Mouse (Mus musculus) gastrocnemius, adult 18-20 months (tissue): ENCODE measurements around the gene Pold1. TPM values are rescaled to one million over a fixed set of nuclear protein-coding genes. Genes with fewer than 3 reads are reported as not detected.

Source experiments
- DNase-seq: peaks from one replicate; pipeline ENCODE4 v3.0.0; 2021; ENCODE audit warnings: low spot score
- total RNA-seq, 2 experiments: library from RNA; stranded (reverse); gene quantifications; 2 replicates each; pipeline ENCODE4 v1.2.3; 2021

The Pold1 gene
- total RNA-seq, 2 experiments from 2014 or later = 4.6 to 4.8 TPM

DNA sequence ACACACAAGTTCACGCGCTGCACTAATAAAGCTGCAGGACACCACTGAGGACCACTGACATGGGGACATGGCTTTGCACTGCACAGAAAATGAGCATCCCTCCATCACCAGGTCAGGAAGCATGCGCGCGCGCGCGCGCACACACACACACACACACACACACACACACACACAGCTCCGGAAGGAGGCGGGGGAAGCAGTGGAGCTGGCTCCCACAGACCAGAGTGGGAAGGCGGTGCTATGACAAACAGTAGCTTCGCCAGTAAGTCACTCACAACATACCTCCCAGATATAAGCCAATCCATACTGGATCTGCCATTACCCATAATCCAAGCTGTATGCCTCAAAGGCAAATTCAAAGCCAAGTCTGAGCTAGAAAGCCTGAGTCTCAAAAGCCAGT is 1.6 kb downstream of the Pold1 start:
- DNase-seq = no peak

DNA sequence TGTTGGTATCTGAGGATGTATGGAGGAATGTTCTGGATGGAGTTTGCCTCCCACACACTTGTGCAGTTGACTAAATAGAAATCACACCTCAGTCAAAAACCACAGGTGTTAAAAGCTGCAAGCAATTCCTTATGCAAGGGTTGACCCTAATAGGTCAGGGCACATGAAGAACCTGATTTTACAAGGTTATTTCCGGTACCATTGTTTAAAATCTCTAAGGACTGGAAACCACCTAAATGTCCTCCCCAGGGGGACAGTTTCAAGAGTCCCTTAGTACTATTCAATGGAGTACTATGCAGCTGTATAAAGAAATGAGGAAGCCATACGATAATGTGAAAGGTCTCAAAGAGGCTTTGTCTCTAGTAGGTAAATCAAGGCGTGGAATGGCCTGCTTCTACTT is 2.4 kb downstream of the Pold1 start:
- no peak for DNase-seq

- no peak for DNase-seq
These were observed 5.6 kb downstream of the Pold1 start for GRCm38 (mm10) chr7:44543071-44543470.

GRCm38 (mm10) chr7:44542555-44542954 is 6.1 kb downstream of the Pold1 start:
- no peak for DNase-seq

DNA sequence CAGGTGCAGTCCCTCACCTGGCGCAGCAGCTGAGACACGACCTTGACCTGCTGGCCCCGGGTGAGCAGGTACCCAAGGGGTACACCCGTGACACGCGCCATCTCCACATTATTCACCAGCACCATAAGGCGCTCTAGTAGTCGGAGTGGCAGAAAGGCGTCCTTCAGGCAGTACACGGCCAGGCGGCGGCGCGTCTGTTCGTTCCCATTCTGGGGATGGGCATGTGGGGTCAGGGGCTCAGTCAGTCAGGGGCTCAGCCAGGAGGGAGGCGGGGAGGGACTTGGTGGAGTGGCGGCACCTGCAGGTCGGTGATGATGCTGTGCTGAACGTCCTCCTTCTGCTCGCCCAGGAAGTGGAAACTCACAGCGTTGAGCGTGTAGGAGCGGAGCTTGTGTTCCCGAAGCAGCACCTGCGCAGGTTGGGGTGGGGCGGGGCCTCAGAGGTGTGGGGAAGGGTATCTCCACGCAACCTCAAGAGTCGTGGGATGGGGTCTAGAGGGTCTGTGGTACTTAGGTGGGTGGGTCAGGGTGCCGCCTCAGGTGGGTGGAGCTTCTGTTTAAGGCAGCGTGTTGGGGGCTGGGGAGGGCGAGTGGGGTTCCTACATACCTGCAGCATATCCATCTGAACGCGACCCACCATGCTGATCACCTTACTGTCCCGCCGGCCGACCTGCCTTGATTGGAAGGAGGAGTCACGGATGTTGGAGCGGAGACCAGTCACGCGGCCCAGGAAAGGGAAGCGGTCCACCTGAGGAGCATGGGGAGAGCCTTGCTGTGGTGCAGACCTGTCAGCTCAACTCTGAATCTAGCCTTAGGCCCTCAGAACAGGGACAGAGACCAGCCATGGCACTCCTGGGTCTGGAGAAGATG is 9.7 kb downstream of the Pold1 start:
- no peak for DNase-seq

DNA sequence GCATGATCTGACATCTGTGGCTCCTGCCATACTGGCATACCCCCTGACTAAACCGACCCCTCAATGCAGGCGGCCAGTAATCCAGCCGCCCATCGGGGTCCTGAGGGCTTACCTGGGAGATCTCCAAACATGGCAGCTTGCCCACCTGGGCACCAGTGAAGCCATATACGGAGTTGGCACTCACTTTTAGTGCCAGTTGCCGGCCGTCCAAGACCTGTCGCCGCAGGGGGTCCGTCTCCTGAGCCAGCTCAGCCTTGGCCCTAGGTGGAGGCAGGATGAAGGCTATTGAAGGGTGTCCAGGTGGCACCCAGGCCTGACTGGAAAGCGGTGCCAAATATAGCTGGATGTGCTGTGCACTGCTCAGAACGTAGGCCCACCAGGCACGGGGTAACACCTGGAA is 11.2 kb downstream of the Pold1 start:
- DNase-seq = no peak

DNA sequence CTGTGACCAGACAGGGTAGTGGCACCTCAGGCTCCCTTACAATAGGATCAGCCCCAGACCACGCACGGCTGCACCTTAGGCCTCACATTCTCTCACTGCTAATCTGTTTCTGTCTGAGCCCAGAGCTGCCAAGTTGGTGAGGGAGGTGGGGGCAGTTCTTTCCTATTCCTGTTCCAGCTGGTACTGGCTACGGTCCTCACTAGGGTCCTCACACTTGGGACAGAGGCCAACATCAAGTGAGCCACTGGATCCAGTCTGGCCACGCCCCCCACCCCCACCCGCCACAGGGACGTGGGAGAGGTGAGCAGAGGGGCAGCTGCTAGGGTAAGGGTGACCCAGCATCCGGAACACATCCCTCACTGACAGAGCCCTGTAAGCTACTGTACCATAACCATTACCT is 11.6 kb downstream of the Pold1 start:
- no peak for DNase-seq

DNA sequence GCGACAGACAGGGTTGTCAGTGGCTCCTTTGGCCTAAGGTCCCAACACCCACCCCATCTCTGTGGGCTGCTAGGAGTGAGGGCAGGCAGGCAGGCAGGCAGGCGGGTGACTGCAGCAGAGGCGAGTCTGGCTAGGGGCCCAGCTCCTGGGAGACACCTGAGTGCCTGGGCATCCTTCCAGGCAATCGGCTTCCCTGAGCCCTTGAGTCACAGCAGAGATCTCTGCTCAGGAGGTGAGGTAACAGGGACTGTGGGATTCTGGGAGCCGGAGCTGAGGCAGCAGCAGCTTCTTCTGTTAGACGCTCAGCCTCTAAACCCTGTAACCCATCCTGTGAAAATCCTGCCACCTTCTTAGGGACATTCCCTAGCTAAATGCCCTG is 12.1 kb downstream of the Pold1 start:
- no peak for DNase-seq

GRCm38 (mm10) chr7:44535657-44536589 is 12.7 kb downstream of the Pold1 start:
- DNase-seq = no peak

GRCm38 (mm10) chr7:44534656-44535441 is 13.8 kb downstream of the Pold1 start:
- no peak for DNase-seq

- DNase-seq = no peak
These were observed 14.4 kb downstream of the Pold1 start for GRCm38 (mm10) chr7:44534242-44534641.

GRCm38 (mm10) chr7:44533746-44534045 is 15.0 kb downstream of the Pold1 start:
- no peak for DNase-seq

DNA sequence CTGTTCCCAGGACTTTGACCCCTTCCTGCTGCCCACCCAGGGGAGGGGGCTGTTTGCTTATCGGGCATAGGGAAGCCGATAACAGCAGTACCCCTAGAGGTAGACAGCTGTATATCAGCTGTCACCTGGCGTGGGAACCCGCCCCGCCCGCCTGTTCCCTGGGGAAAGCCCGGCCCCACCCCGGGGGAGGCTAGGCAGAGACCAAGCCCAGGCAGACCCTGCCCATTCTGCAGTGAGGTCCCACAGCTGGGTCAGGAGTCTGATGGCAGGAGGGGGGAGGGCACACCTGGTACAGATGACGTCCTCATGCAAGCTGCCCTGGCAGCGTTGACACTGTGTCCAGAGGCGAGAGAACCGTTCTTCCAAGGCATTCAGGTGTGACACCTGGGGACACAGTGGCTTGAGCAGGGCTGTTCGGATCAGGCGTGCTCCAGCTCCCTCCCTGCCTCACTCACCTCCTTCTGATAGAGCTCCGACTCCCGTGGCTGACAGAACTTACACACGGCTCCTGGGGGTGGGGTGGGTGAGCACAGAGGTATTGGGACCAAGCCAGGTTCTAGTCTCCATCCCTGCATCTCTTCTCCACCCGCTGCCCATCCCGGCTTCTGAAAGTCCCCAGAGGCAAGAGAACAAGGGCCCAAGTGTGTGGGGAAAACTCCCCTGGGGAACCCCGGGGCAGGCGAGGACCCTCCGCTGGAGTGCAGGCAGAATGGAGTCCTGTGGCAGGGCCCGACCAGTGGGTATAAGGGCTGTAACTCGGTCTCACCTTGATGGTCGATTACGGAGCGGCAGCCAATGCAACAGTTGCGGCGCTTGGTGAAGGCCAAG is 15.5 kb downstream of the Pold1 start:
- DNase-seq = no peak

GRCm38 (mm10) chr7:44531946-44532732 is 16.5 kb downstream of the Pold1 start, which contains the start of gene Spib:
Gene Spib, minus strand, starts transcription at chr7:44532071.
- no peak for DNase-seq

GRCm38 (mm10) chr7:44531207-44531606 is 17.4 kb downstream of the Pold1 start:
- DNase-seq = no peak

DNA sequence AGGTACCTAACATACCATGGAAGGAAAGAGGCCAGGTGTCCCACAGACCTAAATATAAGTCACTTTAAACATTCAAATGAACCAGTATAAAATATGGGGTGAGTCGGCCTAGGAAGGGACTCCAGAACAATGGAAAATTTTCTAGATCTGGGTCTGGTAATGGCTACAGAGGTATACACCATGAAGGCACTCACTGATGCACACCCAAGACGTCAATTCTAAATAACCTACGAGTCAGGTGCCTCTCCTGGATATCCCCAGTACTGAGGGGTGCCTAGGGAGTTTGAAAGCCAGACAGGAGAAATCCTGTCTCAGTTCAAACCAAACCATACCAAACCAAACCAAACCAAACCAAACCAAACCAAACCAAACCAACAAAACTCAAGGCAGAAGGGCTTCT is 18.1 kb downstream of the Pold1 start:
- DNase-seq = no peak

DNA sequence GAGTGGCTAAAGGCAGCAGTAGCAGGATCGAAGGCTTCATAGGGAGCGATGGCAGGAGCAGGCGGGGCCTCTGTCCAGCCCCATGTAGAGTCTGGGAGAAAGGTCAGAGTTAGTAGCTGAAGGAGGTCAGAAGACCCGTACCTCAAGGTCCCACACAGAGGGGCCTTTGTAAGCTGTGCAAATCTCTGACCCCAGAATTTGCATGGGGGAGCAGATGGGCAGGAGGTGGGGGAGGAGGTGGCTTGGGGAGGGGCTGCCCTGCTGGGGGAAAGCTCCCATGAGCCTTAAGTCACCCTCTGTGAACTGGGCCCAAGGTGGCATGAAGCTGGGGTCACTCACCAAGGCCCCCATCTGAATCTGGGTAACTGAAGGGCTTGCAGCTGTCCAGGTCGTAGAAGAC is 19.1 kb downstream of the Pold1 start:
- DNase-seq = no peak

- DNase-seq = peak; percentile 91
These were observed 20.9 kb downstream of the Pold1 start for GRCm38 (mm10) chr7:44527483-44528398.
